Mouse (Mus musculus): ENCODE data around the gene Ifne. TPM values are rescaled to one million over a fixed set of nuclear protein-coding genes. Genes with fewer than 3 reads are reported as not detected.
"Not testable (repeated sequence)": the region's sequence is repeated elsewhere in the genome, so short reads cannot be mapped to it uniquely, and the experiment has no call there.

Gene Ifne
- polyA plus RNA-seq, 1 experiment from 2014 or later = not detected

GRCm38 (mm10) chr4:88864599-88864998 is 15.4 kb downstream of the Ifne start:
- 63% methylated on average over 9 of the region's 9 CpGs for WGBS
- Histone ChIP-seq H3K4me1 (replicated peaks) (no peaks in the 10 kb centered on the region), H3K27ac (no peak overlapping the region), H3K9ac (no peak overlapping the region), H3K4me3 (replicated peaks) (no peak overlapping the region), H3K27me3 (replicated peaks) (no peaks in the 10 kb centered on the region), H3K4me2 (replicated peaks) (no peak overlapping the region), H3K36me3 (no peaks in the 10 kb centered on the region), H3K9me3 (no peaks in the 10 kb centered on the region)
- ATAC-seq = no peak

- Histone ChIP-seq H3K4me1 (replicated peaks) (no peaks in the 10 kb centered on the region), H3K9me3 (no peaks in the 10 kb centered on the region), H3K9ac (no peak overlapping the region), H3K27me3 (replicated peaks) (no peaks in the 10 kb centered on the region), H3K27ac (no peak overlapping the region), H3K36me3 (no peaks in the 10 kb centered on the region), H3K4me2 (replicated peaks) (no peak overlapping the region), H3K4me3 (replicated peaks) (no peak overlapping the region)
- 10% methylated on average over 7 of the region's 7 CpGs for WGBS
- no peak for ATAC-seq
Measured at GRCm38 (mm10) chr4:88863309-88863708, 16.7 kb downstream of the Ifne start.

GRCm38 (mm10) chr4:88859214-88859613 is 20.8 kb downstream of the Ifne start:
- no peak overlapping the region for H3K4me2 ChIP-seq (replicated peaks)
- H3K4me3 ChIP-seq (replicated peaks) = no peak overlapping the region
- H3K9me3 ChIP-seq = no peaks in the 10 kb centered on the region
- H3K4me1 ChIP-seq (replicated peaks) = no peaks in the 10 kb centered on the region
- no peak overlapping the region for H3K9ac ChIP-seq
- no peaks in the 10 kb centered on the region for H3K27me3 ChIP-seq (replicated peaks)
- H3K27ac ChIP-seq = no peak overlapping the region
- no peaks in the 10 kb centered on the region for H3K36me3 ChIP-seq
- ATAC-seq = no peak

DNA sequence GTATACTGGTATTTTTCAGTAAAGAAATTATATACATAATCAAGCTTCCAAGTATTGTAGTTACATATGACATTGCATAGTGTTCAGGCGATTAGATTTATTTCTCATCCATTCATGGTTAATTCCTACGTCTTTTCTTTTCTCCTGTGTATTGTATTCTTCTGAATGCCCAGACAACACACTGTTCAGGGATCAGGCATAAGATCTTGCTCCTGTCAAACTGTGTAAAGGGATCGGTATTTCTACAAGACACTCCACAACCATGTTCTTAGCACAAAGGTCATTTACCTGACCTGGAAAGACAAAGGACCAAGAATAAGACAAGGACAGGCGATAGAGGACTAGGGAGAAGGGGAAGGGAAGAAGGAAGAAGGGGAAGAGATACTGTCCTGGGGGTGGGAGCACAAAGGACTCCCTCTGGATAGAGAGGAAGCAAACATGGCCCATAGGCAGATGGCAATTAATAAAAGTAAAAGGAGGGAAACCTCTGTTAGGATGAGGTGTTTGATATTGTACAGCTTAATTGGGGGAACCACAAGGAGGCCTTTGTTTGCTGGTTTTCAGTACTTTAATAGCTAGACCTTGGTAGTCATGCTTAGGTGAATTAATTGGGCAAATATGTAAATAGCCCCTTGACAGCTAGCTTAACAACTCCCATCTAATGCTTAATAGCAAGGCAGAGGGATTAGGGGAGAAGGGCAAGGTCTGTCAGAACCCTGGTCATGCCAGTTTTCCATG is 28.8 kb downstream of the Ifne start:
- no peak for ATAC-seq
- Histone ChIP-seq H3K27me3 (replicated peaks) (no peaks in the 10 kb centered on the region), H3K4me1 (replicated peaks) (no peaks in the 10 kb centered on the region), H3K27ac (no peak overlapping the region), H3K4me3 (replicated peaks) (no peak overlapping the region), H3K9me3 (no peaks in the 10 kb centered on the region), H3K36me3 (no peaks in the 10 kb centered on the region), H3K9ac (no peak overlapping the region), H3K4me2 (replicated peaks) (no peak overlapping the region)
- 70% methylated on average over 4 of the region's 4 CpGs for WGBS

DNA sequence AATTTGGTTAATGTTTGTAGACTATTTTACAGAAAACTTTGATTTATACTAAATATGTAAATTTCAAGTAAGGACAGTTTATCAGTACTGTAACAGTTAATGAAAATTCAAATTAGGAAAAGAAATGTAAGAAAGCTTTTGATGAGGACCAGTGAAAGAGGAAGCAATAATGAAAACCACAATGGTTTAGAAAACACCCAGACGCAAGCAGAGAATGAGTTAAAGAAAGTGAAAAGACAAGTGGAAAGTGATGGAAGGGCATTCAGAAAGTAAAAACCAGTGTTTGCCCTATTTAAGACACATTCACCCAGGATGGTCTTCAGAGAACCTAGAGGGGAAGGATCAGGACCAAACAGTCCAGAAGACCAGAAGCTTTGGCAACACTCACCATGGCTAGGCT is 30.3 kb downstream of the Ifne start, which contains the start of gene Ifna1:
Gene Ifna1, plus strand, starts transcription at position 390 of the 400 bp plus-strand sequence.
- H3K27me3 ChIP-seq (replicated peaks) = no peaks in the 10 kb centered on the region
- 90% methylated on average over 1 of the region's 1 CpGs for WGBS

DNA sequence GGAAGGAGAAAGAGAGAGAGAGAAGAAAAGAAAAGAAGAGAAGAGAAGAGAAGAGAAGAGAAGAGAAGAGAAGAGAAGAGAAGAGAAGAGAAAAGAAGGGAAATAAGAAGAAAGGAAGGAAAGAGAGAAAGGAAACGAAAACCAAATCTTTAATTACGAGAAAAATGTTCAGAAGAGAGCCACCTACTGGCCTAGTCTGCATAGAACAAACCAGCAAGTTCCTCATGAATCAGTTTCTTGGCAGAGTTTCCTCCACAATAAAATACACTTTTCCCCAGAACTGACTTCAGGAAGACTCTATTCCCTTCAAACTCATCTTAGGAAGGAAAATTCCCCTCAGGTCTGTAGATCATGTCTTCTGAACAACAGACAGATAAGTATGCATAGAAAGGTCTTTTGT is 34.7 kb downstream of the Ifne start:
- H3K27me3 ChIP-seq (replicated peaks) = no peaks in the 10 kb centered on the region
- H3K27ac ChIP-seq = no peak overlapping the region
- no peak for ATAC-seq
- H3K4me3 ChIP-seq (replicated peaks) = no peak overlapping the region
- no peaks in the 10 kb centered on the region for H3K36me3 ChIP-seq
- H3K4me2 ChIP-seq (replicated peaks) = no peak overlapping the region
- 59% methylated on average over 2 of the region's 2 CpGs for WGBS
- no peaks in the 10 kb centered on the region for H3K4me1 ChIP-seq (replicated peaks)
- H3K9me3 ChIP-seq = no peaks in the 10 kb centered on the region
- H3K9ac ChIP-seq = no peak overlapping the region

More for the DNA sequence above, 30.3 kb downstream of the Ifne start, which contains the start of gene Ifna1:
- Histone ChIP-seq H3K36me3 (no peaks in the 10 kb centered on the region), H3K4me3 (replicated peaks) (no peak within 1 kb of the TSS), H3K9me3 (no peaks in the 10 kb centered on the region), H3K4me2 (replicated peaks) (no peak within 1 kb of the TSS), H3K4me1 (replicated peaks) (no peaks in the 10 kb centered on the region), H3K27ac (no peak within 1 kb of the TSS), H3K9ac (no peak within 1 kb of the TSS)
- no peak for ATAC-seq

GRCm38 (mm10) chr4:88841438-88841911 is 38.5 kb downstream of the Ifne start, which contains the start of gene Ifna4:
Ifna4 (plus strand) TSS chr4:88841861.
- no peak within 1 kb of the TSS for H3K4me3 ChIP-seq (replicated peaks)
- no peak for ATAC-seq
- no peaks in the 10 kb centered on the region for H3K9me3 ChIP-seq
- no peak within 1 kb of the TSS for H3K27ac ChIP-seq
- no peak within 1 kb of the TSS for H3K9ac ChIP-seq
- no peaks in the 10 kb centered on the region for H3K27me3 ChIP-seq (replicated peaks)
- no peaks in the 10 kb centered on the region for H3K36me3 ChIP-seq
- 59% methylated on average over 2 of the region's 2 CpGs for WGBS
- H3K4me1 ChIP-seq (replicated peaks) = no peaks in the 10 kb centered on the region
- no peak within 1 kb of the TSS for H3K4me2 ChIP-seq (replicated peaks)

DNA sequence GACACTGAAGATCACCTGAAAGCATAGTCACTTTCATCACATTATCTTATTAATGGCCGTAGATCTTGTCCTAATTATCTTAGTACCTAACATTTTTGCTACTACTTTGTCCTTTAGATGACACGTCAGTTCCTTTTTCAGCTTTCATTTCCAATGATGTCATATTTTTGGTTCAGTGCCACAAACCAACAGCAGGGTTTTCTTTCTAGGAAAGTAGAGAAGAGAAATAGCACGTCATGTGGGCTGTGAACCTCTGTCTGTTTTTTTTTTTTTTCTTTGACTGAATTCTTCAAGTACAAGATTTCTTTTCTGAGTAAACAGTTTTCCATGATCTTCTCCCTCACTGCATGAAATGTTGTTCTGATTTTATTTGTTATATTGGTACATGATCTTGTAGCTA is 39.9 kb downstream of the Ifne start:
- no peaks in the 10 kb centered on the region for H3K36me3 ChIP-seq
- no peak overlapping the region for H3K4me2 ChIP-seq (replicated peaks)
- H3K9me3 ChIP-seq = no peaks in the 10 kb centered on the region
- H3K4me1 ChIP-seq (replicated peaks) = no peaks in the 10 kb centered on the region
- WGBS = 74% methylated on average over 3 of the region's 3 CpGs
- H3K4me3 ChIP-seq (replicated peaks) = no peak overlapping the region
- H3K9ac ChIP-seq = no peak overlapping the region
- no peaks in the 10 kb centered on the region for H3K27me3 ChIP-seq (replicated peaks)
- no peak for ATAC-seq
- H3K27ac ChIP-seq = no peak overlapping the region

DNA sequence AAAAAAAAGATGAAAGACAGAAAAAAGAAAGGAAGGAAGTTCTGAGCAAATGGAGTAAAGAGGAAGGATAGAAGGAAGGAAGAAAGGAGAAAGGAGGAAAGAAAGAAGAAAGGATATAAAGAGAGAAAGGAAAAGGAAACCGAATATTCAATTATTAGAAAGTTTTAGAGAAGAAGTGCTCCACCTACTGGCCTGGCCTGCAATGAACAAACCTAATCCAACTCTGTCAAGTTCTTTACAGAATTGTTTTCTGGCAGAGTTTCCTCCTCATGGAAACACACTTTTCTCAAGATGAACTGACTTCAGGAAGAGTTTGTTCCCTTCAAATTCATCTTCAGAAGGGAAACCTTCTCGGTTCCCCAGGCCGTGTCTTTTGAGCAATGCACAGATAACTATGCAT is 41.2 kb downstream of the Ifne start:
- H3K4me2 ChIP-seq (replicated peaks) = no peak overlapping the region
- H3K9me3 ChIP-seq = no peaks in the 10 kb centered on the region
- H3K4me3 ChIP-seq (replicated peaks) = no peak overlapping the region
- H3K27ac ChIP-seq = no peak overlapping the region
- ATAC-seq = no peak
- H3K4me1 ChIP-seq (replicated peaks) = no peaks in the 10 kb centered on the region
- WGBS = 40% methylated on average over 3 of the region's 3 CpGs
- H3K36me3 ChIP-seq = no peaks in the 10 kb centered on the region
- H3K9ac ChIP-seq = no peak overlapping the region
- no peaks in the 10 kb centered on the region for H3K27me3 ChIP-seq (replicated peaks)

DNA sequence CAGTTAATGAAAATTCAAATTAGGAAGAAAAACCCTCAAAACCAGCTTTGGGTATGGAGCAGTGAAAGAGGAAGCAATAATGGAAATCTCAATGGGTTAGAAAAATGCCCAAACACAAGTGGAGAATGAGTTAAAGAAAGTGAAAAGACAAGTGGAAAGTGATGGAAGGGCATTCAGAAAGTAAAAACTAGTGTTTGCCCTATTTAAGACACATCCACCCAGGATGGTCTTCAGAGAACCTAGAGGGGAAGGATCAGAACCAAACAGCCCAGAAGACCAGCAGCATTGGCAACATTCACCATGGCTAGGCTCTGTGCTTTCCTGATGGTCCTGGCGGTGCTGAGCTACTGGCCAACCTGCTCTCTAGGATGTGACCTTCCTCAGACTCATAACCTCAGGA is 44.8 kb downstream of the Ifne start, which contains the start of gene Ifna5:
Gene Ifna5, plus strand, starts transcription at position 301 of the 400 bp plus-strand sequence.
- H3K4me3 ChIP-seq (replicated peaks); H3K4me1 ChIP-seq (replicated peaks); H3K27me3 ChIP-seq (replicated peaks); ATAC-seq; H3K27ac ChIP-seq; H3K9me3 ChIP-seq; H3K9ac ChIP-seq; H3K36me3 ChIP-seq; H3K4me2 ChIP-seq (replicated peaks): not testable (repeated sequence)
- 61% methylated on average over 1 of the region's 1 CpGs for WGBS

GRCm38 (mm10) chr4:88830523-88830922 is 49.5 kb downstream of the Ifne start:
- no peak overlapping the region for H3K9ac ChIP-seq

More at GRCm38 (mm10) chr4:88830523-88830922, 49.5 kb downstream of the Ifne start:
- ATAC-seq = no peak
- H3K27ac ChIP-seq = no peak overlapping the region
- no peaks in the 10 kb centered on the region for H3K9me3 ChIP-seq
- H3K27me3 ChIP-seq (replicated peaks) = no peaks in the 10 kb centered on the region
- no peaks in the 10 kb centered on the region for H3K36me3 ChIP-seq
- H3K4me3 ChIP-seq (replicated peaks) = no peak overlapping the region
- WGBS = 28% methylated on average over 4 of the region's 4 CpGs
- no peaks in the 10 kb centered on the region for H3K4me1 ChIP-seq (replicated peaks)
- H3K4me2 ChIP-seq (replicated peaks) = no peak overlapping the region

All from intestine, embryonic 15.5 days (tissue).